Mouse (Mus musculus): Measurements from ENCODE around the gene Cbx1. TPM values are rescaled to one million over a fixed set of nuclear protein-coding genes. Genes with fewer than 3 reads are reported as not detected.

Cbx1 gene
- polyA plus RNA-seq, 1 experiment from 2014 or later, result 101 TPM

- no peaks in the 10 kb centered on the region for H3K9me3 ChIP-seq
- peak overlapping the region; percentile 63 for H3K4me2 ChIP-seq (replicated peaks)
- H3K4me1 ChIP-seq (replicated peaks), result peaks cover 30% of the 10 kb centered on the region
- peak overlapping the region; percentile 81 for H3K4me3 ChIP-seq (replicated peaks)
- H3K27me3 ChIP-seq (replicated peaks), result no peaks in the 10 kb centered on the region
- WGBS, result 17% methylated on average over 13 of the region's 13 CpGs
- H3K36me3 ChIP-seq, result peaks cover 8% of the 10 kb centered on the region; the same call in 1 of the 2 replicates
- H3K9ac ChIP-seq, result peak overlapping the region; percentile 73
- H3K27ac ChIP-seq, result peak overlapping the region; percentile 92
- ATAC-seq, result no peak
Measured at GRCm38 (mm10) chr11:96830539-96831216, 41.8 kb downstream of the Cbx1 start.

GRCm38 (mm10) chr11:96831516-96831915, 42.6 kb downstream of the Cbx1 start:
- Histone ChIP-seq H3K4me3 (replicated peaks) (no peak overlapping the region), H3K27ac (no peak overlapping the region), H3K9ac (no peak overlapping the region), H3K36me3 (peaks cover 8% of the 10 kb centered on the region; the same call in 1 of the 2 replicates), H3K4me2 (replicated peaks) (no peak overlapping the region), H3K27me3 (replicated peaks) (no peaks in the 10 kb centered on the region), H3K4me1 (replicated peaks) (peaks cover 21% of the 10 kb centered on the region), H3K9me3 (no peaks in the 10 kb centered on the region)
- WGBS, result 53% methylated on average over 4 of the region's 4 CpGs
- ATAC-seq, result no peak

DNA sequence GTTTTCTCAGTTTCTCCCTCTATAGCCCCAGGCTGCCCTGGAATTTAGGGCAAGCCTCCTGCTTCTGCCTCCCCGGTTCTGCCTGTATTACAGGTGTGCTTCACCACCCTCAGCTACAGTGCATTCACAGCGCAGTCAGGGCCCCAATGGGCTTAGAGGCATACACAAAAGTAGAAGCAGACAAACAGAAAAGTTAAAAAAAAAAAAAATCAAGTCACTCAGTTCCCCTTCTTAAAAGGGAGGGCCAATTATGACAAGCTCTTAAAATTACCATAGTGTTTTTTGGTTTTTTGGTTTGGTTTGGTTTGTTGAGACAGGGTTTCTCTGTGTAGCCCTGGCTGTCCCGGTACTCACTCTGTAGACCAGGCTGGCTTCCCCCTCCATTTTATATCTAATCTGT, 43.6 kb downstream of the Cbx1 start:
- Histone ChIP-seq H3K9me3 (no peaks in the 10 kb centered on the region), H3K27me3 (replicated peaks) (no peaks in the 10 kb centered on the region), H3K4me1 (replicated peaks) (peaks cover 11% of the 10 kb centered on the region), H3K27ac (no peak overlapping the region), H3K9ac (no peak overlapping the region), H3K36me3 (peaks cover 1% of the 10 kb centered on the region; the same call in 1 of the 2 replicates), H3K4me3 (replicated peaks) (no peak overlapping the region), H3K4me2 (replicated peaks) (no peak overlapping the region)
- WGBS, result 88% methylated on average over 3 of the region's 3 CpGs
- ATAC-seq, result no peak

- Histone ChIP-seq H3K4me3 (replicated peaks) (no peak overlapping the region), H3K36me3 (no peaks in the 10 kb centered on the region), H3K9ac (no peak overlapping the region), H3K9me3 (no peaks in the 10 kb centered on the region), H3K4me2 (replicated peaks) (no peak overlapping the region), H3K4me1 (replicated peaks) (peaks cover 7% of the 10 kb centered on the region), H3K27me3 (replicated peaks) (no peaks in the 10 kb centered on the region), H3K27ac (no peak overlapping the region)
- ATAC-seq, result no peak
- 67% methylated on average over 2 of the region's 2 CpGs for WGBS
Measured at GRCm38 (mm10) chr11:96832973-96833372, 44.0 kb downstream of the Cbx1 start.

DNA sequence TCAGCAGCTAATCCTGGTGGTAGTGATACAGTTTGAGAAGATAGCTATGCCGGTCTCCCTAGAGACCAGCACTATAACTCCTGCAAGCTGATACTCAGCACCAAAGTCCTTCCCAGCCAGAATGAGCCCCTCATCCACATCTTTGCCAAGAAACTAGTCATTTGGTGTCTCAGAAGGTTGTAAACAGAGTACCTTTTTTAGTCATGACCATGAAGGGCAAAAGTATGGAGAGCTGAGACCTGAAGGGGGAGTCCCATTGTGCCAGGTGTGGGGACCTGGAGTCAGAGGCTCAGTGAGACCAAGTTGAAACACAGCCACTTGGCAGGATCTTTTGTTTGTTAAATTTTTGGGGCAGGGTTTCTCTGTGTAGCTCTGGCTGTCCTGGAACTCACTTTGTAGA, 45.2 kb downstream of the Cbx1 start:
- no peaks in the 10 kb centered on the region for H3K4me1 ChIP-seq (replicated peaks)
- no peak overlapping the region for H3K9ac ChIP-seq
- WGBS, result 93% methylated on average over 1 of the region's 1 CpGs
- H3K4me2 ChIP-seq (replicated peaks), result no peak overlapping the region
- H3K27ac ChIP-seq, result no peak overlapping the region
- H3K9me3 ChIP-seq, result no peaks in the 10 kb centered on the region
- H3K36me3 ChIP-seq, result no peaks in the 10 kb centered on the region
- H3K4me3 ChIP-seq (replicated peaks), result no peak overlapping the region
- H3K27me3 ChIP-seq (replicated peaks), result no peaks in the 10 kb centered on the region
- no peak for ATAC-seq

DNA sequence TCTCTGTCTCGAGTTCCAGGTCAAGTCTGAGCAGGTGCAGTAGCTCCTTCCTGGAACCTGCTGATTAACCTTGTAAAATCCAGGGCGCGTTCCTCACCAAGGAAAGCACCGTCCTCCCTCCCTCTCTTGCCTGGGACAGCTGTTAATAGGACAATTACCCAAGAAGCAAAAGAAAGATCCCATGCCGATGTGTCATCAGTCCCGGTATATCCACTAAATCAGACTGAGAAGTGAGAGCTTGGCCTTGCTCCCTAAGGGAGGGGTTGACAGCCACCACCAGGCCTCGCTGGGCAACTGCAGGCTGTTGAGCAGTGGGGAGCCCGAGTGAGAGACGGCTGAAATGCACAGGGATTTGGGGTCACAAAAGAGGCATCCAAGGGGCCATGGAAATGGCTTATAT, 48.4 kb downstream of the Cbx1 start:
- ATAC-seq, result no peak
- Histone ChIP-seq H3K36me3 (no peaks in the 10 kb centered on the region), H3K9ac (no peak overlapping the region), H3K4me1 (replicated peaks) (no peaks in the 10 kb centered on the region), H3K27me3 (replicated peaks) (no peaks in the 10 kb centered on the region), H3K4me3 (replicated peaks) (no peak overlapping the region), H3K4me2 (replicated peaks) (no peak overlapping the region), H3K9me3 (no peaks in the 10 kb centered on the region), H3K27ac (no peak overlapping the region)
- 31% methylated on average over 9 of the region's 9 CpGs for WGBS

DNA sequence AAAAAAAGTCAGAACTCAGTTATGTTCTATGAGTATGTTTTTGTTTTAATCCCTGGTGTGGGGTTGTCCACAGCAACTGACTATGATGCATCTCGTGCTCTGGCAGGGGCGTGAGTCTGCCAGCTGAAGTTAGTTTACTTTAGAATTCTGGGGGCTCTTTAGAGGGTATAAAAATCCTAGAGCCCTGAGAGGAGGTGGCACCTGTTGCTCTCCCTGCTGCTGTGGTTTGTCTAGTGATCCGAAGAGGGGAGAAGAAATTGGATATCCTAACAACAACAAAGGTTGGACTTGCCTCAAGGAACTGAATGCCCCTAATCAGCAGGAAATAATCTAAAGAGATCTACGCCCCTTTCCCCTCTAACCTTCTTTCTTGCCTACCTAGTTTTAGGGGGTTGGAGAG, 49.4 kb downstream of the Cbx1 start:
- Histone ChIP-seq H3K4me1 (replicated peaks) (no peaks in the 10 kb centered on the region), H3K4me2 (replicated peaks) (no peak overlapping the region), H3K36me3 (no peaks in the 10 kb centered on the region), H3K27me3 (replicated peaks) (no peaks in the 10 kb centered on the region), H3K9ac (no peak overlapping the region), H3K27ac (no peak overlapping the region), H3K9me3 (no peaks in the 10 kb centered on the region), H3K4me3 (replicated peaks) (no peak overlapping the region)
- WGBS, result 70% methylated on average over 4 of the region's 4 CpGs
- no peak for ATAC-seq

DNA sequence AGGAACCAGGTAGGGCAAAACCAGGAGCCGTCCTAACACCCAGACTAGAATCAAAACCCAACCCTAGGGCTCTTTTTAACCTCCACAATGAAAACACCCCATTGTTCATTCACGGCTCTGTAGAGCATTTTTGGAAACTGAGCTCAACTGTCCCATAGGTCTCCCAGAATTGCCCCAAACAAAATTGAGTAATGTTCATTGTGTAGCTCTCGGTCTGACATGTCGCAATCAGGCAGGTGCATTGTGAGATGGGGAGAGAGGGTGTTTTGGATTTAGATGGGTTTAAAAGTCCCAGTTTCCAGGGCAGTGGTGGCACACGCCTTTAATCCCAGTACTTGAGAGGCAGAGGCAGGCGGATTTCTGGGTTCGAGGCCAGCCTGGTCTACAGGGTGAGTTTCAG, 50.5 kb downstream of the Cbx1 start:
- Histone ChIP-seq H3K9me3 (no peaks in the 10 kb centered on the region), H3K27ac (no peak overlapping the region), H3K4me3 (replicated peaks) (no peak overlapping the region), H3K27me3 (replicated peaks) (no peaks in the 10 kb centered on the region), H3K9ac (no peak overlapping the region), H3K4me1 (replicated peaks) (no peaks in the 10 kb centered on the region), H3K36me3 (no peaks in the 10 kb centered on the region), H3K4me2 (replicated peaks) (no peak overlapping the region)
- ATAC-seq, result no peak
- 79% methylated on average over 7 of the region's 7 CpGs for WGBS

DNA sequence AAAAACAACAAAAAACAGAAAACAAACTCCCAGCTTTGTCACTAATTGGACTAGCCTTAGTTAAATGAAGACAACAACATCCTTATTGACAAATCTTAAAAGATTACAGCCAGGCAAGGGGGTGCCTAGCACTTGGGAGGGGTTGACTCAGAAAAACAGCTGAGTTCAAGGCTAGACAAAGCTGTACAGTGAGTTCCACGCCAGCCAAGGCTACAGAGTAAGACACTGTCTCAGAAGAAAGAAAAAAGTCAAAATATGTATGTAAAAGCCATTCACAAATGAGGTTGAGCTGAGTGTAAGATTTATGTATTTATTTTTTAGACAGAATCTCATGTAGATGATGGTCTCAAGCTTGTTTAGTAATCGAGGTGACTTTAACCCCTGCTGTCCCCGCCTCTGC, 51.0 kb downstream of the Cbx1 start:
- no peaks in the 10 kb centered on the region for H3K27me3 ChIP-seq (replicated peaks)
- H3K36me3 ChIP-seq, result no peaks in the 10 kb centered on the region
- ATAC-seq, result no peak
- no peak overlapping the region for H3K4me3 ChIP-seq (replicated peaks)
- H3K4me2 ChIP-seq (replicated peaks), result no peak overlapping the region
- H3K9me3 ChIP-seq, result no peaks in the 10 kb centered on the region
- 67% methylated on average over 3 of the region's 3 CpGs for WGBS
- no peak overlapping the region for H3K9ac ChIP-seq
- H3K4me1 ChIP-seq (replicated peaks), result no peaks in the 10 kb centered on the region
- no peak overlapping the region for H3K27ac ChIP-seq

DNA sequence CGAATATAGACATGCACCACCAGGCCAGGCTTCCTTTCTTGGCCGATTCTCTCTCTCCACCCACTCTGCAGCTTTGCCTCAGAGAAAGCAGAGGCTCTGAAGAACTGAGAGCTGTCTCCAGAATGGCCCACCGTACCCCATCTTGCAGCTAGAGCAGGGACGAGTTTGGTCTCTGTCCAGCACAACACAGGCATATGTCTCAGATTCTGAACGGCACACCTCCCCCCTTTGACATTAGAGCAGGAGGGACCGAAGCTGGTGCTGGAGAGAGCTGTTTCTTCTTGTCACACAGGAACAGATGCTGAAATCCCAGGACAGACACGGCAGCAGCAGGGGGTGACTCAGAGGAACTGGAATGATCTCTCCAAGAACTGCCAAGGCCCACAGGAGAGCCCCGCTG, 51.4 kb downstream of the Cbx1 start:
- Histone ChIP-seq H3K9ac (no peak overlapping the region), H3K27ac (no peak overlapping the region), H3K4me1 (replicated peaks) (no peaks in the 10 kb centered on the region), H3K36me3 (no peaks in the 10 kb centered on the region), H3K4me3 (replicated peaks) (no peak overlapping the region), H3K9me3 (no peaks in the 10 kb centered on the region), H3K4me2 (replicated peaks) (no peak overlapping the region), H3K27me3 (replicated peaks) (no peaks in the 10 kb centered on the region)
- no peak for ATAC-seq
- 39% methylated on average over 8 of the region's 8 CpGs for WGBS

DNA sequence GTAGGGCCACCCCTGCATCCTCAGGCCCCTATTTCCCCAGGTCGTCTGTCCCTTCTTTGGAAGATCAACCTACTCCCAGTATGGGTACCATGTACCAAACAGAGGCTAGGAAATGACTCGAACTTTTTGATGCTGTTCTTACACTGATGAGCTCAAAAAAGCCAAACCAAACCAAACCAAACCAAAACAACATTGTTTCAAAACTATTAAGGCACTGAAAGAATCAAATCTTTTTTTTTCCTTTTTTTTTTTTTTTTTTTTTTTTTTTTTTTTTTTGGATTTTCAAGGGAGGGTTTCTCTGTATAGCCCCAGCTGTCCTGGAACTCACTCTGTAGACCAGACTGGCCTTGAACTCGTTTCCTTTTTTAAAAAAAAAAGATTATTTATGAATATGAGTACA, 54.7 kb downstream of the Cbx1 start:
- Histone ChIP-seq H3K9me3 (no peaks in the 10 kb centered on the region), H3K27me3 (replicated peaks) (no peaks in the 10 kb centered on the region), H3K27ac (no peak overlapping the region), H3K9ac (no peak overlapping the region), H3K36me3 (no peaks in the 10 kb centered on the region), H3K4me1 (replicated peaks) (no peaks in the 10 kb centered on the region), H3K4me2 (replicated peaks) (no peak overlapping the region), H3K4me3 (replicated peaks) (no peak overlapping the region)
- WGBS, result 54% methylated on average over 3 of the region's 3 CpGs
- ATAC-seq, result no peak

GRCm38 (mm10) chr11:96847240-96847639, 58.3 kb downstream of the Cbx1 start:
- Histone ChIP-seq H3K27me3 (replicated peaks) (no peaks in the 10 kb centered on the region), H3K36me3 (no peaks in the 10 kb centered on the region), H3K27ac (no peak overlapping the region), H3K4me3 (replicated peaks) (no peak overlapping the region), H3K4me1 (replicated peaks) (peaks cover 8% of the 10 kb centered on the region), H3K4me2 (replicated peaks) (no peak overlapping the region), H3K9me3 (no peaks in the 10 kb centered on the region), H3K9ac (no peak overlapping the region)
- no peak; the same call in 1 of the 2 replicates for ATAC-seq
- 50% methylated on average over 3 of the region's 3 CpGs for WGBS

- Histone ChIP-seq H3K27me3 (replicated peaks) (no peaks in the 10 kb centered on the region), H3K9ac (no peak overlapping the region), H3K4me3 (replicated peaks) (no peak overlapping the region), H3K9me3 (no peaks in the 10 kb centered on the region), H3K4me1 (replicated peaks) (peaks cover 8% of the 10 kb centered on the region), H3K36me3 (no peaks in the 10 kb centered on the region), H3K27ac (no peak overlapping the region), H3K4me2 (replicated peaks) (no peak overlapping the region)
- WGBS, result 76% methylated on average over 9 of the region's 9 CpGs
- no peak for ATAC-seq
Measured at GRCm38 (mm10) chr11:96848694-96849093, 59.8 kb downstream of the Cbx1 start.
